Mouse (Mus musculus) limb, embryonic 14.5 days (tissue): ENCODE measurements around the gene Stim1. TPM values are rescaled to one million over a fixed set of nuclear protein-coding genes. Genes with fewer than 3 reads are reported as not detected.
"Not testable (repeated sequence)": the region's sequence is repeated elsewhere in the genome, so short reads cannot be mapped to it uniquely, and the experiment has no call there.

ENCODE experiments used
- ATAC-seq: fragments of 200-750 bp; cut with Nextera tagmentation; 2 replicates; pipeline ENCODE4 v1.8.0; 2017; ENCODE audit warnings: low read depth, moderate number of reproducible peaks, moderate TSS enrichment; ENCODE audit not compliant: low FRiP score
- DNase-seq: peaks from one replicate; pipeline ENCODE4 v3.0.0-alpha.2; 2015; ENCODE audit warnings: low spot score
- H3K27ac ChIP-seq: fragments of 300-500 bp; sonication (generic); replicated peaks from 2 replicates; pipeline ENCODE4 v1.5.1; 2014; ENCODE audit warnings: low read depth, mild to moderate bottlenecking, low read length, moderate library complexity, mixed read lengths
- H3K27me3 ChIP-seq: fragments of 300-500 bp; sonication (generic); 2 replicates; pipeline ENCODE4 v1.6.1; 2014; ENCODE audit warnings: low read length, mixed read lengths; ENCODE audit not compliant: control insufficient read depth, insufficient read depth
- H3K36me3 ChIP-seq: fragments of 300-500 bp; sonication (generic); 2 replicates; pipeline ENCODE4 v1.6.1; 2014; ENCODE audit warnings: mild to moderate bottlenecking, low read length, moderate library complexity, mixed read lengths; ENCODE audit not compliant: control insufficient read depth, insufficient read depth
- H3K4me1 ChIP-seq: fragments of 300-500 bp; sonication (generic); 2 replicates; pipeline ENCODE4 v1.6.1; 2014; ENCODE audit warnings: antibody characterized with exemption, low read length, mixed read lengths; ENCODE audit not compliant: control insufficient read depth, insufficient read depth
- H3K4me2 ChIP-seq: fragments of 300-500 bp; sonication (generic); replicated peaks from 2 replicates; pipeline ENCODE4 v1.6.1; 2014; ENCODE audit warnings: low read depth, mild to moderate bottlenecking, low read length, moderate library complexity; ENCODE audit not compliant: severe bottlenecking
- H3K4me3 ChIP-seq: fragments of 300-500 bp; sonication (generic); replicated peaks from 2 replicates; pipeline ENCODE4 v1.5.1; 2014; ENCODE audit warnings: low read length
- H3K9ac ChIP-seq: fragments of 300-500 bp; sonication (generic); 2 replicates; pipeline ENCODE4 v1.6.1; 2014; ENCODE audit warnings: mild to moderate bottlenecking, low read depth, low read length, moderate library complexity; ENCODE audit not compliant: severe bottlenecking
- H3K9me3 ChIP-seq: fragments of 300-500 bp; sonication (generic); 2 replicates; pipeline ENCODE4 v1.6.1; 2016; ENCODE audit warnings: low read length; ENCODE audit not compliant: control insufficient read depth
- POLR2A ChIP-seq: fragments of 200-500 bp; IDR thresholded peaks from 2 replicates; pipeline ENCODE4 v1.8.0; 2012; ENCODE audit warnings: inconsistent platforms, mild to moderate bottlenecking, moderate library complexity, borderline replicate concordance; ENCODE audit not compliant: insufficient read depth, insufficient read length; ENCODE audit errors: extremely low read depth
- WGBS: fragments of 180-500 bp; shearing (Covaris S2); extraction: QIAGEN DNeasy Blood & Tissue Kit; methylation state at CpG from one replicate; pipeline ENCODE4 v1.1.7; 2014; 5-methylcytosine and 5-hydroxymethylcytosine counted together
- polyA plus RNA-seq, 2 experiments: library from polyadenylated mRNA; depleted of rRNA in 1 of 2; stranded (reverse) in 1 of 2; unstranded in 1 of 2; fragments of >200 nt; fragmentation: Nextera tagmentation in 1 of 2; extraction: Ambion mirVana in 1 of 2; gene quantifications; 2 replicates each; pipeline versions ENCODE4 v1.2.1 to v1.2.3; 2012 to 2014

Stim1 gene
- polyA plus RNA-seq, 2 experiments: 27.7 to 49.1 TPM

- no peak overlapping the region for H3K27ac ChIP-seq
- DNase-seq: no peak
- H3K36me3 ChIP-seq: no peaks in the 10 kb centered on the region
- H3K4me1 ChIP-seq: no peaks in the 10 kb centered on the region
- H3K9ac ChIP-seq: no peak overlapping the region
- no peak for ATAC-seq
- no peak overlapping the region for H3K4me2 ChIP-seq
- WGBS: 85% methylated on average over 2 of the region's 2 CpGs
- no peak for TF ChIP-seq POLR2A
- H3K27me3 ChIP-seq: no peaks in the 10 kb centered on the region
- H3K4me3 ChIP-seq: no peak overlapping the region
- H3K9me3 ChIP-seq: no peaks in the 10 kb centered on the region
Measured at GRCm38 (mm10) chr7:102393898-102394297, 126.3 kb downstream of the Stim1 start.

- 83% methylated on average over 7 of the region's 7 CpGs for WGBS
- no peak for ATAC-seq
- DNase-seq: no peak
- no peaks in the 10 kb centered on the region for H3K9me3 ChIP-seq
- no peak overlapping the region for H3K9ac ChIP-seq
- H3K27me3 ChIP-seq: no peaks in the 10 kb centered on the region
- no peaks in the 10 kb centered on the region for H3K4me1 ChIP-seq
- H3K27ac ChIP-seq: no peak overlapping the region
- H3K36me3 ChIP-seq: no peaks in the 10 kb centered on the region
- H3K4me3 ChIP-seq: no peak overlapping the region
- H3K4me2 ChIP-seq: no peak overlapping the region
- no peak for TF ChIP-seq POLR2A
Measured at GRCm38 (mm10) chr7:102395894-102396293, 128.3 kb downstream of the Stim1 start.

DNA sequence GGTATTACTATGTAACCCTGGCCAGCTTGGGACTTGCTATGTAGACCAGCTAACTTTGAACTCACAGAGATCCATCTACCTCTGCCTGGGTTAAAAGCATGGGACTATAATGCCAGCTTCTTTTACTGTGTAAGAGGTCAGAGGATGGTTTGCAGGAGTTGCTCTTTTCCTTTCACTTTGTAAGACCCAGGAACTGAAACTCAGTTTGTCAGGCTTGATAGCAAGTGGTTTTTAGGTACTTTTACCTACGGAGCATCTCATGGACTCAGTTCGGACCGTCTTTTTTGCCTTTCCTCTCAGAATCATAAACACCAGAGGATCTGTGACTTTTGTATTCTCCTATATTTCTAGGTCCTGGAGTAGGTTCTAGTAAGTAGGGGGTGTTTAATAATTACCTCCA, 128.7 kb downstream of the Stim1 start:
- H3K4me2 ChIP-seq: no peak overlapping the region

GRCm38 (mm10) chr7:102399180-102399731, 131.7 kb downstream of the Stim1 start:
- TF ChIP-seq POLR2A: no peak
- no peaks in the 10 kb centered on the region for H3K27me3 ChIP-seq
- no peaks in the 10 kb centered on the region for H3K36me3 ChIP-seq
- H3K4me1 ChIP-seq: no peaks in the 10 kb centered on the region
- no peak for ATAC-seq
- no peak overlapping the region for H3K4me2 ChIP-seq
- no peak overlapping the region for H3K27ac ChIP-seq
- H3K9ac ChIP-seq: no peak overlapping the region
- no peak for DNase-seq
- no peaks in the 10 kb centered on the region for H3K9me3 ChIP-seq
- no peak overlapping the region for H3K4me3 ChIP-seq
- 80% methylated on average over 3 of the region's 3 CpGs for WGBS

More for the DNA sequence above, 128.7 kb downstream of the Stim1 start:
- no peak overlapping the region for H3K4me3 ChIP-seq
- no peak overlapping the region for H3K27ac ChIP-seq
- ATAC-seq (no peak), DNase-seq (no peak)
- no peak overlapping the region for H3K9ac ChIP-seq
- no peaks in the 10 kb centered on the region for H3K36me3 ChIP-seq
- 96% methylated on average over 3 of the region's 3 CpGs for WGBS
- H3K9me3 ChIP-seq: no peaks in the 10 kb centered on the region
- no peak for TF ChIP-seq POLR2A
- no peaks in the 10 kb centered on the region for H3K4me1 ChIP-seq
- no peaks in the 10 kb centered on the region for H3K27me3 ChIP-seq

DNA sequence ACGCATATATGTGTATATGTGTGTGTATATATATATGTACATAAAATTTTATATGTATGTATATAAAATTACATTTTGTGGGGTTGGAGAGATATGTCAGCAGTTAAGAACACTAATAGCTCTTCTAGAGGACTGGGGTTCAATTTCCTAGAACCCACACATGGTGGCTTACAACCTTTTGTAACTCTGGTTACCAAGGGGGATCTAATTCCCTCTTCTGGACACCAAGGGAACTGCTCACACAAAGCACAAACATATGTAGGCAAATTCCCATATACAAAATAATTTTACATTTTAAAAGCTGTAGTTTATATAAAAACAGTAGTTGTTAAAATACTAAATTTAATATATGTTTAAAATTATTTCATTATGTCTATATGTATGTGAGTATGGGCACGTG, 136.5 kb downstream of the Stim1 start:
- no peak for DNase-seq
- WGBS: 84% methylated on average over 2 of the region's 2 CpGs
- no peak overlapping the region for H3K4me2 ChIP-seq
- no peaks in the 10 kb centered on the region for H3K36me3 ChIP-seq
- TF ChIP-seq POLR2A: no peak
- ATAC-seq: no peak
- H3K9me3 ChIP-seq: no peaks in the 10 kb centered on the region
- no peaks in the 10 kb centered on the region for H3K4me1 ChIP-seq
- no peaks in the 10 kb centered on the region for H3K27me3 ChIP-seq
- no peak overlapping the region for H3K9ac ChIP-seq
- no peak overlapping the region for H3K4me3 ChIP-seq
- H3K27ac ChIP-seq: no peak overlapping the region

DNA sequence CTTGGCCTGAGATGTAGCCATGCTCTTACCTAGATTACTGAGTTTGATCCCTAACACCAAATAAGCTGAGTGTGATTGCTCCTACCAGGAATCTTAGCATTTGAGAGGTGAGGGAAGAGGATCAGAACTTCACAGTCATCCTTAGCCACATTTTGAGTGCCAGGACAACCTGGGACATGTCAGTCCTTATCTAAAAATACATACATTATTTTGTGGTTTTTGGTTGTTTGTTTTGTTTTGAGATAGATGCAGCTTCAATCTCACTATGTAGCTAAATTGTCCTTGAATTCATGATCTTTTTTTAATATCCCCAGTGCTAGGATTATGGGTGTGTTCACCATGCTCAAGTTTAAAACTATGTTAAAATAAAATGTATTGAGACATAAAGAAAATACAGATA, 139.8 kb downstream of the Stim1 start:
- Histone ChIP-seq H3K9me3 (no peaks in the 10 kb centered on the region), H3K4me2 (no peak overlapping the region), H3K4me3 (no peak overlapping the region), H3K9ac (no peak overlapping the region), H3K27ac (no peak overlapping the region), H3K27me3 (no peaks in the 10 kb centered on the region), H3K36me3 (no peaks in the 10 kb centered on the region), H3K4me1 (no peaks in the 10 kb centered on the region)
- ATAC-seq (no peak), DNase-seq (no peak)
- TF ChIP-seq POLR2A: no peak

GRCm38 (mm10) chr7:102415272-102415671, 147.7 kb downstream of the Stim1 start:
- not testable (repeated sequence) for ATAC-seq, DNase-seq
- 95% methylated on average over 8 of the region's 9 CpGs for WGBS

More at GRCm38 (mm10) chr7:102415272-102415671, 147.7 kb downstream of the Stim1 start:
- H3K27me3 ChIP-seq, H3K9ac ChIP-seq, H3K4me1 ChIP-seq, H3K36me3 ChIP-seq, H3K27ac ChIP-seq, H3K9me3 ChIP-seq, H3K4me2 ChIP-seq, H3K4me3 ChIP-seq: not testable (repeated sequence)
